Mouse (Mus musculus): Measurements from ENCODE around the gene Zdhhc15.

GRCm38 (mm10) chrX:104501765-104502164 lies 169.1 kb downstream of the Zdhhc15 start:
- TF ChIP-seq CTCF (IDR thresholded peaks at IDR 0.05; ENCODE audit: borderline replicate concordance, insufficient read depth, low read length) (no peak), POLR2A (IDR thresholded peaks at IDR 0.05; ENCODE audit: low read depth, low read length) (no peak)

Measured in embryonic fibroblast, embryonic 13.5 days (primary cell).